Mouse (Mus musculus) kidney, embryonic 15.5 days (tissue): ENCODE measurements at regions not wholly inside any gene's neighbourhood (a gene's known extent, or its start where the extent isn't known, plus 50 kb on each side); places are given as distances from the start of the nearest gene placed in this dataset.

Experiments used
- ATAC-seq: fragments of 200-750 bp; cut with Nextera tagmentation; replicated peaks from 2 replicates; pipeline ENCODE4 v1.8.0; 2017; ENCODE audit warnings: moderate TSS enrichment; ENCODE audit not compliant: low FRiP score
- H3K27ac ChIP-seq: fragments of 300-500 bp; sonication (generic); 2 replicates; pipeline ENCODE4 v1.5.1; 2015; ENCODE audit warnings: mild to moderate bottlenecking, inconsistent platforms
- H3K27me3 ChIP-seq: fragments of 300-500 bp; sonication (generic); 2 replicates; pipeline ENCODE4 v1.6.1; 2015; ENCODE audit warnings: inconsistent platforms
- H3K36me3 ChIP-seq: fragments of 300-500 bp; sonication (generic); 2 replicates; pipeline ENCODE4 v1.6.1; 2015; ENCODE audit warnings: inconsistent platforms
- H3K4me1 ChIP-seq: fragments of 300-500 bp; sonication (generic); 2 replicates; pipeline ENCODE4 v1.6.1; 2015; ENCODE audit warnings: inconsistent platforms
- H3K4me2 ChIP-seq: fragments of 300-500 bp; sonication (generic); 2 replicates; pipeline ENCODE4 v1.6.1; 2015; ENCODE audit warnings: moderate library complexity, mild to moderate bottlenecking, inconsistent platforms
- H3K4me3 ChIP-seq: fragments of 300-500 bp; sonication (generic); replicated peaks from 2 replicates; pipeline ENCODE4 v1.5.1; 2015; ENCODE audit warnings: mild to moderate bottlenecking, inconsistent platforms
- H3K9ac ChIP-seq: fragments of 300-500 bp; sonication (generic); 2 replicates; pipeline ENCODE4 v1.6.1; 2015; ENCODE audit warnings: mild to moderate bottlenecking, inconsistent platforms
- H3K9me3 ChIP-seq: fragments of 300-500 bp; sonication (generic); replicated peaks from 2 replicates; pipeline ENCODE4 v1.6.1; 2016; ENCODE audit warnings: inconsistent platforms
- WGBS: fragments of 180-500 bp; shearing (Covaris S2); methylation state at CpG from one replicate; pipeline ENCODE4 v1.1.7; 2015; ENCODE audit warnings: mixed read lengths; 5-methylcytosine and 5-hydroxymethylcytosine counted together

- Histone ChIP-seq H3K36me3 (no peaks in the 10 kb centered on the region), H3K4me1 (0 out of 2 replicates have a peak, but pooled peaks cover 4% of the 10 kb centered on the region), H3K4me3 (no peak overlapping the region), H3K4me2 (no peak overlapping the region), H3K9me3 (no peaks in the 10 kb centered on the region), H3K27me3 (no peaks in the 10 kb centered on the region), H3K27ac (no peak overlapping the region), H3K9ac (no peak overlapping the region)
- ATAC-seq = no peak
- 85% methylated on average over 4 of the region's 4 CpGs for WGBS
Observed at GRCm38 (mm10) chr5:44416844-44417589, 190.6 kb upstream of the Tapt1 start.

DNA sequence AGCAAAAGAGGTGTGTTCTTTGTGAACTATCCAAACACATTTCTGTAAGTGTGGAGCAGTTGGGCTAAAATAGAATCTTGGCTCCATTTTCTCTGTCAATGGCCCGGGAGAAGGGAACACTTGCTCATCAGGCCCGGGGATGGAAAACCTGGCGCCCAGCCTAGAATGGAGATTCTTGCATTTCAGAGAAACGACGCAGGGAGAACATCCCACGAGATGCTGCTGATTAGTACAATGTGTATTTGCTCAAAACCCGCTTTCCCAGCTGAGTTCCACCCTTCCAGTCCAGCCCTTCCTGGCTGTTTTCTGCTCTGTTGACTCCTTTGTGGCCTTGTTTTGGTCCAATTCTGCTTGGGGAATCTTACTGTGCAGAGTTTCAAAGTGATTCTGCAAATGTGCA, 188.0 kb upstream of the Tapt1 start:
- no peak overlapping the region for H3K4me2 ChIP-seq
- H3K4me1 ChIP-seq = 0 out of 2 replicates have a peak, but pooled peaks cover 4% of the 10 kb centered on the region
- no peak overlapping the region for H3K9ac ChIP-seq
- no peaks in the 10 kb centered on the region for H3K36me3 ChIP-seq
- no peak overlapping the region for H3K4me3 ChIP-seq
- ATAC-seq = no peak
- whole genome bisulfite sequencing = 48% methylated on average over 7 of the region's 7 CpGs
- no peaks in the 10 kb centered on the region for H3K27me3 ChIP-seq
- peak overlapping the region; percentile 1; the same call in 1 of the 2 replicates for H3K27ac ChIP-seq
- H3K9me3 ChIP-seq = no peaks in the 10 kb centered on the region

- H3K36me3 ChIP-seq = no peaks in the 10 kb centered on the region
- H3K9me3 ChIP-seq = no peaks in the 10 kb centered on the region
- H3K27me3 ChIP-seq = no peaks in the 10 kb centered on the region
- no peak overlapping the region for H3K4me3 ChIP-seq
- H3K4me1 ChIP-seq = no peaks in the 10 kb centered on the region
- H3K4me2 ChIP-seq = no peak overlapping the region
- no peak overlapping the region for H3K9ac ChIP-seq
- no peak overlapping the region for H3K27ac ChIP-seq
- WGBS = 78% methylated on average over 6 of the region's 6 CpGs
- ATAC-seq = no peak
Observed at GRCm38 (mm10) chr5:44403300-44403699, 176.9 kb upstream of the Tapt1 start.

DNA sequence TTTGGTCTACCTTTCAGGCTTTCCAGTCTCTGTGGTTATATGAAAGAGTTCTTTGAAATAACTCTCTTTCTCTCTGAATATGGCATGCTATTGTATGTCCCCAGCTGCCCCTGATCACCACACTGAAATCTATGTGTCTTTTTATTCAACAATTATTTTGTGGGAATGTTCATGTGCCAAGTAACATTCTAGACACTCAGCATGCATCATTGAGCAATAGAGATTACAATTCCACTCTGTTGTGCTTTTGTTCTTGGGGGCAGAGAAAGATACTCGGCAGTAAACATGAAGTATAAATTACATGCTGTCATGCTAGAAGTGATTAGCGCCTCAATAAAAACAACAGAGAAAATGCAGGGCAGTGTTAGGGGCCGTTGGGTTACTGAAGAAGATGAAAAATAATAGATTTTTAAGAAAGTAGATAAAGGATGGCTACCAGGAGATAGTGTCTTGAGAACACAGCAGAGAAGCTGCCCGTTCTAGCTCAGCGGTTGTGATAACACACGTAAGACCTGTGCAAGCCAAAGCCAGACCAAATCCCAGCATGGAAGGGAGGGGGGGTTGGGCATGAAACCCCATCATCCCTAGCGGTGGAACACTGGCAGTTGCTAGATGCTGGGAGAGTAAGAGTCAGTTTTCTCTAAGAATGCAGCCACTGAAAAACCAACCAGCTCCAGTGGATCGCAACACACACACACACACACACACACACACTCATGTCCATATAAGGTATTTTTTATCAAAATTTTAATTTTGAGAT, 174.3 kb upstream of the Tapt1 start:
- WGBS = 58% methylated on average over 8 of the region's 8 CpGs
- no peak for ATAC-seq
- Histone ChIP-seq H3K4me1 (no peaks in the 10 kb centered on the region), H3K9ac (no peak overlapping the region), H3K4me2 (no peak overlapping the region), H3K27ac (no peak overlapping the region), H3K4me3 (no peak overlapping the region), H3K36me3 (no peaks in the 10 kb centered on the region), H3K27me3 (no peaks in the 10 kb centered on the region), H3K9me3 (no peaks in the 10 kb centered on the region)

- H3K36me3 ChIP-seq = no peaks in the 10 kb centered on the region
- H3K9ac ChIP-seq = no peak overlapping the region
- H3K9me3 ChIP-seq = no peaks in the 10 kb centered on the region
- no peak overlapping the region for H3K27ac ChIP-seq
- H3K4me2 ChIP-seq = no peak overlapping the region
- no peaks in the 10 kb centered on the region for H3K4me1 ChIP-seq
- WGBS = 53% methylated on average over 6 of the region's 6 CpGs
- no peaks in the 10 kb centered on the region for H3K27me3 ChIP-seq
- no peak for ATAC-seq
- no peak overlapping the region for H3K4me3 ChIP-seq
Observed at GRCm38 (mm10) chr5:44387237-44387810, 160.9 kb upstream of the Tapt1 start.

DNA sequence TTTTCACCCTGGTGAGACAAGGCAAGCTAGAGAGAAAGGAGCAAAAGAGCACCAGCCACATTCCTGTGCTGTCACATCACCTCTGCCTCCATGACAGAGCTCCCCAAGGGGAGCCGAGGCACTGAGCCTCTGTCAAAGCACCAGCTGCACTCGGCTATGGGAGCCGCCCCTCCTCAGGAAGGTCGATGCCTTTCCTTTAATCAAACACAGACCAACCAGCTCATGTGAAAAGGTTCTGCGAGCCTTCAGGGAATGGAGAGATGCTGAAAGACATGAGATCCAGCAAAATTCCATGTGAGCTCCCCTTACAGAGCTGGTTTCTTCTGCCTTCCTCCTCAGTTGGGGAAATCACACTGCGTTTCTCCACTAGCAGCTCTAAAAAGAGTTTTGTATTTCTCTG, 159.8 kb upstream of the Tapt1 start:
- Histone ChIP-seq H3K36me3 (no peaks in the 10 kb centered on the region), H3K4me2 (no peak overlapping the region), H3K27me3 (no peaks in the 10 kb centered on the region), H3K27ac (no peak overlapping the region), H3K4me3 (no peak overlapping the region), H3K4me1 (no peaks in the 10 kb centered on the region), H3K9me3 (no peaks in the 10 kb centered on the region), H3K9ac (no peak overlapping the region)
- 45% methylated on average over 6 of the region's 6 CpGs for WGBS
- no peak for ATAC-seq

- Histone ChIP-seq H3K36me3 (no peaks in the 10 kb centered on the region), H3K27me3 (no peaks in the 10 kb centered on the region), H3K9ac (no peak overlapping the region), H3K4me2 (no peak overlapping the region), H3K4me3 (no peak overlapping the region), H3K4me1 (no peaks in the 10 kb centered on the region), H3K27ac (no peak overlapping the region), H3K9me3 (no peaks in the 10 kb centered on the region)
- ATAC-seq = no peak
Observed at GRCm38 (mm10) chr5:44383049-44383448, 156.6 kb upstream of the Tapt1 start.

- Histone ChIP-seq H3K27me3 (no peaks in the 10 kb centered on the region), H3K4me2 (no peak overlapping the region), H3K36me3 (no peaks in the 10 kb centered on the region), H3K9me3 (no peaks in the 10 kb centered on the region), H3K4me1 (no peaks in the 10 kb centered on the region), H3K27ac (no peak overlapping the region), H3K4me3 (no peak overlapping the region), H3K9ac (no peak overlapping the region)
- 26% methylated on average over 4 of the region's 4 CpGs for WGBS
- ATAC-seq = no peak
Observed at GRCm38 (mm10) chr5:44370006-44370405, 143.6 kb upstream of the Tapt1 start.

DNA sequence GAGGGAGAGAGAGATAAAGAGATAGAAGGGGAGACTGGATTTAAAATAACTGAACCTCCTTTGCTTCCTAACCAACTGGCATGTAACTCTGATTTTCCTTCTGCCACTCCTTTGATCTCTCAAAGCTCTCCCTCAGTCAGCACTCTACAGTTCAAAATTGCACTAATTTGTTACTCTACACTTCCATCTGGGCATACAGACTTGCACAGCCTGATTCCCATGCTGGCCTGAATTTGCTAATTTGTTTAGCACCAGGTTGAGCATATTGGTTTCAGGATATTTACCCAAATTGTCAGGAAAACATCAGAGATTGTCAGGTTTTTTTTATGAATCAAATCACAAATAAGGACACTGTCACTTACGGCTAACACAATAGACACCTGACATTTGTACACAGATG, 125.9 kb upstream of the Tapt1 start:
- no peak for ATAC-seq
- no peak overlapping the region for H3K4me3 ChIP-seq
- no peaks in the 10 kb centered on the region for H3K4me1 ChIP-seq
- H3K9ac ChIP-seq = no peak overlapping the region
- no peaks in the 10 kb centered on the region for H3K36me3 ChIP-seq
- H3K27ac ChIP-seq = no peak overlapping the region
- H3K9me3 ChIP-seq = no peaks in the 10 kb centered on the region
- 83% methylated on average over 1 of the region's 1 CpGs for WGBS
- no peaks in the 10 kb centered on the region for H3K27me3 ChIP-seq
- no peak overlapping the region for H3K4me2 ChIP-seq

DNA sequence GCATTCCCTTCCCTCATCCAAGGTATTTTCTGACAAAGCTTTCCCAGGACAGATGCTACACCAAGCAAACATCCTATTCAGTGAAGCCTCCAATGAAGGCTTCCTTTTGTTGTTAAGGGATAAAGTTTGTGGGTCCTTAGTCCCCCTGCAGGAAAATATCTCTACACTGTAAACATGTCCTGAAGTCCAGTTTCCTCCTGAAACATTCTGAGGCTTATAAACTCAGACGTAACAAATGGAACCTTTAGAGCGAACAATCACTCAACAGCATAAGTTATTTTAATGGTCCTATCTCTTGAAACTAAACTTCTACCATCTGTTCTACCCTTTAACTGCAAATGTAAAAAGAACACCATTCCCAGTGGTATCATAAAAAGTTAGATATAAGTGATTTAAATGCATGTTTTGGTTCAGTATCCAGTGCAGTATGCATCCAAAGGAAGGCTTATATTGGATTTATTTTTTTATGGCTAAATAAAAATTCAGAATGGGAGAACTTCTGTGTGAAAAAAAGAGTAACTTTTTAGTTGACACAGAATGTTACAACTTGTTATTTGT, 115.1 kb upstream of the Tapt1 start:
- no peak overlapping the region for H3K4me3 ChIP-seq
- H3K4me2 ChIP-seq = no peak overlapping the region
- WGBS = 61% methylated on average over 2 of the region's 2 CpGs
- H3K4me1 ChIP-seq = no peaks in the 10 kb centered on the region
- no peaks in the 10 kb centered on the region for H3K27me3 ChIP-seq
- peak overlapping the region; percentile 72 for H3K27ac ChIP-seq
- no peaks in the 10 kb centered on the region for H3K9me3 ChIP-seq
- H3K9ac ChIP-seq = no peak overlapping the region
- 0 out of 2 replicates have a peak, but pooled peaks have one; percentile 60 for ATAC-seq
- H3K36me3 ChIP-seq = no peaks in the 10 kb centered on the region

GRCm38 (mm10) chr5:44338662-44339061, 112.2 kb upstream of the Tapt1 start:
- ATAC-seq = no peak
- no peaks in the 10 kb centered on the region for H3K27me3 ChIP-seq
- H3K36me3 ChIP-seq = no peaks in the 10 kb centered on the region
- no peak overlapping the region for H3K27ac ChIP-seq
- no peaks in the 10 kb centered on the region for H3K4me1 ChIP-seq
- no peak overlapping the region for H3K9ac ChIP-seq
- no peak overlapping the region for H3K4me2 ChIP-seq
- no peak overlapping the region for H3K4me3 ChIP-seq
- H3K9me3 ChIP-seq = no peaks in the 10 kb centered on the region
- WGBS = 84% methylated on average over 4 of the region's 4 CpGs

DNA sequence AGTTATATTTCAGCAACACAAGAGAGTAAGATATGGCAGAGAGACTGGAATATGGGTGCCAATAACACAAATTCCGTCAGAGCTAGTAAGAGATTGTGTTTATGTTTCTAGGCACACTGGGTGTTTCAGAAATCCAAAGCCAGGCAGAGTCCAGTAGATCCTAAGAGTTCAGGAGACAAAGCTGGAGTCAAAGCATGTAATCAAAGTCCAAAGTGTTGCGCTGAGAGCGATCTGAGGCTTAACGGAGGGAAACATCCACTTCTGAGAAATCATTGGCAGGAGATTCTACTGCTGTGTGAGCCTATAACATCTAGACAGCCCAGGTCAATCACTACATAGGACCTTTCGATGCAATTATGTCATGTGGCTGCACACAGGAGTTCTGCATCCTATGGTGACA, 109.3 kb upstream of the Tapt1 start:
- H3K4me3 ChIP-seq = no peak overlapping the region
- H3K4me1 ChIP-seq = no peaks in the 10 kb centered on the region
- H3K4me2 ChIP-seq = no peak overlapping the region
- ATAC-seq = no peak
- no peaks in the 10 kb centered on the region for H3K36me3 ChIP-seq
- H3K9ac ChIP-seq = no peak overlapping the region
- no peak overlapping the region for H3K27ac ChIP-seq
- H3K27me3 ChIP-seq = no peaks in the 10 kb centered on the region
- no peaks in the 10 kb centered on the region for H3K9me3 ChIP-seq
- 89% methylated on average over 5 of the region's 5 CpGs for WGBS
